Mouse (Mus musculus) mesoderm, embryonic 11.5 days (tissue): ENCODE measurements around the gene Psmc3ip.

Experiments used
- DNase-seq: peaks from one replicate; pipeline ENCODE4 v3.0.0-alpha.2; 2012; ENCODE audit warnings: low read depth, low spot score

Gene Psmc3ip

GRCm38 (mm10) chr11:101079746-101080145, 15.5 kb downstream of the Psmc3ip start:
- no peak for DNase-seq

- DNase-seq = no peak
Observed at GRCm38 (mm10) chr11:101078121-101078520, 17.1 kb downstream of the Psmc3ip start, which contains the start of gene Hsd17b1. Hsd17b1 (plus strand) TSS chr11:101078411.

- DNase-seq = no peak
Observed at GRCm38 (mm10) chr11:101071810-101072428, 23.3 kb downstream of the Psmc3ip start.

- DNase-seq = no peak
Observed at GRCm38 (mm10) chr11:101070987-101071386, 24.2 kb downstream of the Psmc3ip start.

GRCm38 (mm10) chr11:101070189-101070527, 25.1 kb downstream of the Psmc3ip start:
- no peak for DNase-seq

- peak; percentile 91 for DNase-seq
Observed at GRCm38 (mm10) chr11:101069391-101070188, 25.6 kb downstream of the Psmc3ip start, which contains the start of gene Naglu. Naglu (plus strand) TSS chr11:101070012.

- DNase-seq = peak; percentile 89
Observed at GRCm38 (mm10) chr11:101066549-101067412, 28.5 kb downstream of the Psmc3ip start.

- no peak for DNase-seq
Observed at GRCm38 (mm10) chr11:101065002-101065401, 30.2 kb downstream of the Psmc3ip start.

GRCm38 (mm10) chr11:101064462-101064861, 30.8 kb downstream of the Psmc3ip start:
- no peak for DNase-seq

GRCm38 (mm10) chr11:101063676-101064327, 31.4 kb downstream of the Psmc3ip start:
- peak; percentile 40 for DNase-seq

- DNase-seq = no peak
Observed at GRCm38 (mm10) chr11:101062971-101063675, 32.1 kb downstream of the Psmc3ip start.

- no peak for DNase-seq
Observed at GRCm38 (mm10) chr11:101062165-101062884, 32.9 kb downstream of the Psmc3ip start.

GRCm38 (mm10) chr11:101061049-101061448, 34.2 kb downstream of the Psmc3ip start:
- no peak for DNase-seq

GRCm38 (mm10) chr11:101060126-101060525, 35.1 kb downstream of the Psmc3ip start:
- no peak for DNase-seq

- no peak for DNase-seq
Observed at GRCm38 (mm10) chr11:101059473-101059872, 35.8 kb downstream of the Psmc3ip start.

- no peak for DNase-seq
Observed at GRCm38 (mm10) chr11:101058726-101059125, 36.5 kb downstream of the Psmc3ip start.

GRCm38 (mm10) chr11:101057860-101058259, 37.4 kb downstream of the Psmc3ip start:
- DNase-seq = peak; percentile 81

- DNase-seq = no peak
Observed at GRCm38 (mm10) chr11:101056885-101057284, 38.4 kb downstream of the Psmc3ip start.

- no peak for DNase-seq
Observed at GRCm38 (mm10) chr11:101055418-101055817, 39.8 kb downstream of the Psmc3ip start.

GRCm38 (mm10) chr11:101053974-101054373, 41.3 kb downstream of the Psmc3ip start:
- DNase-seq = no peak
